Mouse (Mus musculus): Measurements from ENCODE around the gene Wdr66. TPM values are rescaled to one million over a fixed set of nuclear protein-coding genes. Genes with fewer than 3 reads are reported as not detected.
A peak's percentile ranks its signal among the peaks of the same experiment; 100 is the strongest.

Gene Wdr66
- polyA plus RNA-seq, 1 experiment: 0.89 TPM

DNA sequence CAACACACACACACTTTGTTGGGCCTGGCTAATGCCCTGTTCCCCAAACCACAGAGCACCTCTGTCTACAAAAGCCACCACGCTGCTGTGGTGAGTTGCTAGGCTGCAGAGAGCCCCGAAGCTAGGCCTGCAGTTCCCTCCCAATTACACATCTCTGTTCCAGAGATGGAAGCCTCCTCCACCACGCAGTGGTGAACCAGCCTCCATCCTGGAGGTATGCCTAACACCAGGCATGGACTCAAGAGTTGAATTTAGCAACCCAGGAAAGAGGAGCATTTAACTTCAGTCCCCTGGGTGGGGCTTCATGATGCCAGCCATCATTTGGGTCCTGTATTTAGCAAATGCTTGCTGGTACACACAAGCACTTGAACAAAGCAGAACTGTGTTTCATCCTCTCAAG is 86.6 kb downstream of the Wdr66 start:
- H3K27ac ChIP-seq (ENCODE audit: insufficient read depth, low read length): no peak overlapping the region

DNA sequence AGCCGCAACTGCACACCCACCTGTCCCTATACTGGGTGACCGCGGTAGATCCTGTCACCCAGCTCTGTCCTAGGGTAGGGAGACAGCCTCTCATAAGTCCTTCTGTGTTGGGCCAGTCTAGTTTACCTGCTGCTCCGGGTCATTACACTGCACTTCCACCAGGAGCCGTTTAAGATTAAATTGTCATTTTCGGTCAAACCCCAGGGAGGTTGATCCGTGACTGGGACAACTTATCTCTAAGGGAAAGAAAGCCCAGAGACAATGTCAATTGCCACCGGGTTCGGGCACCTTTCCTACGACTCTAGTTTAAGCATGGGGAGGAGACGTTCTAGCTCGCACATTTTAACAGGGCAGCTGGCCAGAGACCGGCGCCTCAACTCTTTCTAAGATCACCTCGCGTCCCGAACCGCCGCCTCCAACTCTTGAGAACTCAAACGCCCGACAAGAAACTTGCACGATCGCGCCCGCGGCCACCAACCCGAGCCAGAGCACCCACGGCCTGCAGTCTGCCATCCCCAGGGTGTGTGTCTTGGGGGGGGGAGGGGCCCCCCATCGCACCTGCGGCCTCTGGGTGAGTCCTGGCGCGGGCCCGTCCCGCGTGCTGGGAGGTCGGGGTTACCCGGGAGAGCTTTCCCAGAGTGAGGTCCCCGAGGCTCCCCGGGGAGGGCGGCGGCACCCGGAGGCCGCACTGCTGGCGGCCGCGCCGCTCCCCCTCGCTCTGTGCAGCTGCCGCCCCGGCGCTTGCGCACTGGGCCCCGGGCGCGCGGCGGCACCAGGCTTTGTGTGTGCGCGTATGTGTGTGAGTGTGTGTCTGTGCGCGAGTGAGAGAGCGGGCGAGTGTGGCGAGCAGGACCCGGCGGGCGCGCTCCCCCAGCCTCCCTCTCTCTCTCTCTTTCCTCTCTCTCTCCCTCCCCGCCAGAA is 92.1 kb downstream of the Wdr66 start, which contains the start of gene Bcl7a:
Bcl7a (plus strand) TSS at position 128 of the 921 bp plus-strand sequence.
- no peaks in the 10 kb centered on the region for H3K36me3 ChIP-seq (ENCODE audit: control insufficient read depth, insufficient read depth, low read length)
- no peak for TF ChIP-seq CTCF (IDR thresholded peaks at IDR 0.05; ENCODE audit: extremely low read depth, insufficient read depth, insufficient read length, insufficient replicate concordance)
- peak; percentile 37 for TF ChIP-seq POLR2A (IDR thresholded peaks at IDR 0.05; ENCODE audit: low read depth, low read length)
- DNase-seq (ENCODE audit: low read depth in 1 of 2, low spot score in 2 of 2): peak; percentile 80 to 89
- peak within 1 kb of the TSS; percentile 99 for H3K4me3 ChIP-seq (ENCODE audit: extremely low read depth, insufficient read depth, insufficient read length)
- H3K27me3 ChIP-seq (ENCODE audit: control insufficient read depth, insufficient read depth, low read length): no peaks in the 10 kb centered on the region
- WGBS: under 1% methylated on average over 67 of the region's 69 CpGs
- H3K27ac ChIP-seq (ENCODE audit: insufficient read depth, low read length): peak within 1 kb of the TSS; percentile 96
- H3K4me1 ChIP-seq (ENCODE audit: control insufficient read depth, insufficient read depth, insufficient read length): peaks cover 15% of the 10 kb centered on the region

More for the DNA sequence above, 86.6 kb downstream of the Wdr66 start:
- 37% methylated on average over 3 of the region's 3 CpGs for WGBS
- Histone ChIP-seq H3K36me3 (ENCODE audit: control insufficient read depth, insufficient read depth, low read length) (no peaks in the 10 kb centered on the region), H3K4me1 (ENCODE audit: control insufficient read depth, insufficient read depth, insufficient read length) (peaks cover 4% of the 10 kb centered on the region; the same call in 1 of the 2 replicates), H3K4me3 (ENCODE audit: extremely low read depth, insufficient read depth, insufficient read length) (no peak overlapping the region), H3K27me3 (ENCODE audit: control insufficient read depth, insufficient read depth, low read length) (no peaks in the 10 kb centered on the region)
- no peak for DNase-seq (ENCODE audit: low read depth in 1 of 2, low spot score in 2 of 2)
- TF ChIP-seq CTCF (IDR thresholded peaks at IDR 0.05; ENCODE audit: extremely low read depth, insufficient read depth, insufficient read length, insufficient replicate concordance): no peak
- no peak for TF ChIP-seq POLR2A (IDR thresholded peaks at IDR 0.05; ENCODE audit: low read depth, low read length)

DNA sequence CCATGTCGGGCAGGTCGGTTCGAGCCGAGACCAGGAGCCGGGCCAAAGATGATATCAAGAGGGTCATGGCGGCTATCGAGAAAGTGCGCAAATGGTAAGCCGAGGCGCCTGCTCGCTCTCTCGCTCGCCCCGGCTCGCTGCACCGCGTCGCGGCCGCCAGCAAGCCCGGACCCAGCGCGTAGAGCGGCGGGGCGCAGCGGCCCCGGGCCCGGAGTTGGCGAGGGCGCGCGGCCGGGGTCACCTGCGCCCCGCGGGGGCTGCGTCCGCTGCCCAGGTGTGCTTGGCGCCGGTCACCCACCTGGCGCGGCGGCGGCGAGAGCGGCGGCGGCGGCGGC is 92.7 kb downstream of the Wdr66 start:
- Histone ChIP-seq H3K4me3 (ENCODE audit: extremely low read depth, insufficient read depth, insufficient read length) (peak overlapping the region; percentile 99), H3K4me1 (ENCODE audit: control insufficient read depth, insufficient read depth, insufficient read length) (peaks cover 15% of the 10 kb centered on the region), H3K36me3 (ENCODE audit: control insufficient read depth, insufficient read depth, low read length) (no peaks in the 10 kb centered on the region), H3K27ac (ENCODE audit: insufficient read depth, low read length) (peak overlapping the region; percentile 96), H3K27me3 (ENCODE audit: control insufficient read depth, insufficient read depth, low read length) (no peaks in the 10 kb centered on the region)
- TF ChIP-seq CTCF (IDR thresholded peaks at IDR 0.05; ENCODE audit: extremely low read depth, insufficient read depth, insufficient read length, insufficient replicate concordance): no peak
- TF ChIP-seq POLR2A (IDR thresholded peaks at IDR 0.05; ENCODE audit: low read depth, low read length): no peak
- no peak for DNase-seq (ENCODE audit: low read depth in 1 of 2, low spot score in 2 of 2)
- WGBS: under 1% methylated on average over 46 of the region's 51 CpGs

DNA sequence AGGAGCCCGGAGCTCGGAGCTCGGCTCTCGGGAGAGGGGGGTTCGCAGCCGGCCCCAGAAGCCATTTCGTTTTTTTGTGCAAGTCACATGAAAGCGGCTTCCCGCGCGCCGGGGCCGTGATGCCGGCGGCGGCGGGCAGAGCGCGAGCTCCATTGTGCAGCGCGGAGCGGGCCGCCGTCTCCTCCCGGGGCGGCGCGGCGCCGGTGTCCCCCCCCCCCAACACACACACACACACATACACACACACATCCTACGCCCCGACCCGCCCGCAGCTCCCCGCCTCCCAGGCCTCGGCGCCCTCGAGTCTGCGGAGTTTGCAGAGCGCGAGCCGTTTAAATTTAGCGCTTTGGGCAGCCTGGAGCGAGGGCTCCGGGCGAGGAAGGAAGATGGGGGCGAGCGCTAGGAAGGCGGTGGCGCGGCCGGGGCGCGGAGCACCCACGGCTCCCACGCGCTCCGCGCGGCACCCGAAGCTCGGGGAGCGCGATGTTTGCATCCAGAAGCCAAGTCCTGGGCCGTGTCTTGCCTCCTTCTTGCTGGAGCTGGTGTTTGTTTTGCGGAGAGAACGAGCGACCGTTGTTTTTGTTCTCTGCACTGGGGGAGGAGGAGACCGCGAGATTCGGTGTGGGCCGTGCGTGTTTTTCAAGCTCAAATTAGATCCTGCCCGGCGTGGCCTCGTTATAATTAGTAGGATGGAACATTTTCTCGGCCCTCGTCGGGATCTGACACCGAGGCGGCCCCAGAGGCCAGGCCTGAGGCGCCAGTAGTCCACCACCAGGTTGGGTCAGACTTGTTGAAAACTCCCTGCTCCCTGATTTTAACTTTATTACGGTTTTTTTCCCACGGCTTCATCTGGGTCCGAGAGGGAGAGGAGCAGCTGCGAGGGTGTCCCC is 93.3 kb downstream of the Wdr66 start:
- Histone ChIP-seq H3K4me3 (ENCODE audit: extremely low read depth, insufficient read depth, insufficient read length) (peak overlapping the region; percentile 99), H3K27me3 (ENCODE audit: control insufficient read depth, insufficient read depth, low read length) (no peaks in the 10 kb centered on the region), H3K27ac (ENCODE audit: insufficient read depth, low read length) (peak overlapping the region; percentile 96), H3K36me3 (ENCODE audit: control insufficient read depth, insufficient read depth, low read length) (no peaks in the 10 kb centered on the region), H3K4me1 (ENCODE audit: control insufficient read depth, insufficient read depth, insufficient read length) (peaks cover 15% of the 10 kb centered on the region)
- DNase-seq (ENCODE audit: low read depth in 1 of 2, low spot score in 2 of 2): peak in 1 of 2 experiments; percentile 35
- TF ChIP-seq POLR2A (IDR thresholded peaks at IDR 0.05; ENCODE audit: low read depth, low read length) (no peak), CTCF (IDR thresholded peaks at IDR 0.05; ENCODE audit: extremely low read depth, insufficient read depth, insufficient read length, insufficient replicate concordance) (no peak)
- WGBS: under 1% methylated on average over 76 of the region's 87 CpGs

DNA sequence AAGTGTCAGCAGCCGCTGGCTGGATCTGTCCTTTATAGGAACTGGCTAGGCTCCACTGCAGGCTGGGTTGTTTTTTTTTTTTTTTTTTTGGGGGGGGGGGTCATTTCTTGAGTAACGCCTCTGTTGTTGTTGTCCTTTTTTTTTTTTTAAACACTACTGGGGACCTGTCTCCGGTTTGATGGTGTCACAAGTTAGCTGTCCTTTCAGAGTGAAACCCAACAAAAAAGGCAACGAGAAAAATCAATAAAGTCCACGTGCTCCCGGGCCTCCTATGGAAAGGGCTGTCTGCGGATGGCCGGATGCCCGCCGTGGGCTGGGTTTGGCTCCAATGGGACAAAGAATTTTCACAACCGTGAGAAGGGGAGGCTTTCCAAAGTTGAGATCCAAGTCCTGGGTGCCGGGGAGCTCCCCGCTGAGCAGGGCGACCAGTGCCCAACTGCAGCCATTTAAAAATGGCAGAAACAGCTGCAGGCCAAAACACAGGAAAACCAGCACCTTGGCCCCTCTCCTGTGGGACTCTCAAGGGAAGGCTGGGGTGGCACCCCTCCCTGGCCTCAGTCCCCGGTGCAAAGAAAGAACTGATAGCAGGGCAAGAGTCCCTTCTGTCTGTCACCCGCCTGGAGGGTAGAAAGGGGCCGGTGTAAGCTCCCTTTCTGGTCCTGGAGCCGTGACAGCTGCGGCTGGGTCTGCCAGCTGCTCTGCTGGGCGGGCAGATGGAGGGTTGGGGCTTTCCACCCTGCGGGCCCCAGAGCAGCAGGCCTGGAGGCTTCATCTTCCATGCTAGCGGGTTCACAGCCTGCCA is 94.2 kb downstream of the Wdr66 start:
- H3K27ac ChIP-seq (ENCODE audit: insufficient read depth, low read length): peak overlapping the region; percentile 96
- no peaks in the 10 kb centered on the region for H3K27me3 ChIP-seq (ENCODE audit: control insufficient read depth, insufficient read depth, low read length)
- peaks cover 22% of the 10 kb centered on the region for H3K4me1 ChIP-seq (ENCODE audit: control insufficient read depth, insufficient read depth, insufficient read length)
- TF ChIP-seq CTCF (IDR thresholded peaks at IDR 0.05; ENCODE audit: extremely low read depth, insufficient read depth, insufficient read length, insufficient replicate concordance) (no peak), POLR2A (IDR thresholded peaks at IDR 0.05; ENCODE audit: low read depth, low read length) (no peak)
- H3K36me3 ChIP-seq (ENCODE audit: control insufficient read depth, insufficient read depth, low read length): no peaks in the 10 kb centered on the region
- WGBS: 5% methylated on average over 22 of the region's 22 CpGs
- H3K4me3 ChIP-seq (ENCODE audit: extremely low read depth, insufficient read depth, insufficient read length): peak overlapping the region; percentile 99; the same call in 1 of the 2 replicates
- DNase-seq (ENCODE audit: low read depth in 1 of 2, low spot score in 2 of 2): peak in 1 of 2 experiments; percentile 36

DNA sequence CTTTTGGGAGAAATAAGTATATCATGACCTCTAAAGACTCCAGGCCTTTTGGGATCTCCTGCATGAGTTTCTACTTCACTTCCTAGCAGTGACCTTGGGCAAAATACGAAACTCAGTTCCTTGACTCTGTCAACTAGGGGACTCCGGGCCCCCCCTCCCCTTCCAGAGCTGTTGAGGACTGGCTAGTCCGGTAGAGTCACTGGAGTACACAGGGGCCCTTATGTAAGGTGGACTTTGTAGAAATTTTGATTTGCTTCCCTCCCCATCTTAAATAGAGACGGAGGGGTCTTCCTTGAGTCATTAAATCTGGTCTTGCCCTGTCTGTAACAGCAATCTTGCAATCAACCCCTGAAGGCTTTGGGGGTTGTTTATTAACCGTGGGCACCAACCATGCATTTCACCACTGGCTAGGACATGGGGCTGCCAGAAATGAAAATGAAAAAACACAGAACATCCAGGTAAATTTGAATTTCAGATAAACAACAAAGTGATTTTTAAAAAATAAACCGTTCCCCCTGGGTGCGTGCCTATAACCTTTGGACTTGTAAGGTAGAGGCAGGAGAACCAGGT is 94.9 kb downstream of the Wdr66 start:
- no peaks in the 10 kb centered on the region for H3K36me3 ChIP-seq (ENCODE audit: control insufficient read depth, insufficient read depth, low read length)
- H3K4me1 ChIP-seq (ENCODE audit: control insufficient read depth, insufficient read depth, insufficient read length): peaks cover 22% of the 10 kb centered on the region
- no peak overlapping the region for H3K4me3 ChIP-seq (ENCODE audit: extremely low read depth, insufficient read depth, insufficient read length)
- no peak for DNase-seq (ENCODE audit: low read depth in 1 of 2, low spot score in 2 of 2)
- WGBS: 69% methylated on average over 7 of the region's 7 CpGs
- peak overlapping the region; percentile 36 for H3K27ac ChIP-seq (ENCODE audit: insufficient read depth, low read length)
- TF ChIP-seq CTCF (IDR thresholded peaks at IDR 0.05; ENCODE audit: extremely low read depth, insufficient read depth, insufficient read length, insufficient replicate concordance): no peak
- TF ChIP-seq POLR2A (IDR thresholded peaks at IDR 0.05; ENCODE audit: low read depth, low read length): no peak
- H3K27me3 ChIP-seq (ENCODE audit: control insufficient read depth, insufficient read depth, low read length): no peaks in the 10 kb centered on the region

Data from spleen, adult 2 months (tissue).